Mouse (Mus musculus): ENCODE results near the gene Atxn7l3.

GRCm38 (mm10) chr11:102240636-102241035 is 55.8 kb downstream of the Atxn7l3 start:
- TF ChIP-seq CTCF (conservative IDR thresholded peaks at IDR 0.05; ENCODE audit: low read length) (no peak), NANOG (IDR thresholded peaks at IDR 0.05; ENCODE audit: borderline replicate concordance, low read length) (no peak), POU5F1 (IDR thresholded peaks at IDR 0.05; ENCODE audit: borderline replicate concordance, low read length) (no peak)

Data from E14TG2a.4 (cell line).